Mouse (Mus musculus) lung, postnatal 36 days (tissue): ENCODE results near the gene Wee2.

Experiments
- DNase-seq: peaks from one replicate; pipeline ENCODE4 v3.0.0; 2022; ENCODE audit warnings: mixed read lengths

Gene Wee2

GRCm38 (mm10) chr6:40438936-40439335, at the start of gene Wee2:
Gene Wee2, plus strand, starts transcription at chr6:40439088.
- no peak for DNase-seq

DNA sequence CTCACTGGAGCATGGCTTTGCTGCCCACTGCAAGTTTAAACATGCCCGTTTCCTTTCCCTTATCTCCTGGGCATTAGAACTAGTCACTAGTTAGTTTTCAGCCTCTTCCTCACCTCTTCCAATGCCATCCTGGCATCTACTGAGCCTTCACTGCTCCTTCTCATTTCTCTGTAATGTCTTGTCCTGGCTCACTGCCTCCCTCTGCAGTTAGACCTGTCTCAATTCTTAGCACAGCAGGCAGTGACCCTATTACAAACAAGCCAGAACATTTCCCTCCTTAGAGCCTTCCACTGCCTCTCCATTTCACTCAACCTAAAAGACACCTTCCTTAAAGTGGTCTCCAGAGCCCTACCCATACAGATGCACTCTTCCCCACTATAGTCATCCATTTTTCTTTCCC, 47.9 kb upstream of the Wee2 start:
- DNase-seq: no peak

GRCm38 (mm10) chr6:40393213-40393612, 45.7 kb upstream of the Wee2 start:
- DNase-seq: peak; percentile 88

- no peak for DNase-seq
Observed at GRCm38 (mm10) chr6:40402031-40402430, 36.9 kb upstream of the Wee2 start.

- DNase-seq: no peak
Observed at GRCm38 (mm10) chr6:40403640-40404285, 35.1 kb upstream of the Wee2 start.

- no peak for DNase-seq
Observed at GRCm38 (mm10) chr6:40411085-40411484, 27.8 kb upstream of the Wee2 start.

GRCm38 (mm10) chr6:40413046-40413445, 25.8 kb upstream of the Wee2 start:
- DNase-seq: no peak

GRCm38 (mm10) chr6:40413565-40413964, 25.3 kb upstream of the Wee2 start:
- DNase-seq: no peak

- DNase-seq: no peak
Observed at GRCm38 (mm10) chr6:40415799-40416198, 23.1 kb upstream of the Wee2 start.

DNA sequence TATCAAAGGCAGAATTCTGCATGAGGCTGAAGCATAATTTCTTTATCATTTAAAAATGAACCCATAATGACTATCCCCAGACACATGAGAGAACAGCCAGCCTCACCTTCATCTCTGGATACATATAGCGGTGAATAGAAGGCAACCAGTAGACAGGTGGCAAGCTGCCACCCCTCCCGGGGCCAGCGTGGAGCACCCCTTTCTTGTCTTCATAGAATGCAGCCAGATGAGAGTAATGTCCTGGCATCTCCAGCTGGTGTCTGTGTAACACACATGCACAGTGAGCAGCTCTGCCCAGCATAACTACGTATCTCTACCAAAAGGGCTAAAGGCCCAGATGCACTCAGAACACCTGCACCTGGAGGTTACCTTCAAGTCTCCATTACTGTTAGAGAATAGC, 20.5 kb upstream of the Wee2 start:
- no peak for DNase-seq

GRCm38 (mm10) chr6:40421099-40421498, 17.8 kb upstream of the Wee2 start:
- DNase-seq: no peak

GRCm38 (mm10) chr6:40423013-40423412, 15.9 kb upstream of the Wee2 start:
- DNase-seq: no peak

GRCm38 (mm10) chr6:40423774-40424173, 15.1 kb upstream of the Wee2 start:
- peak; percentile 87 for DNase-seq

- no peak for DNase-seq
Observed at GRCm38 (mm10) chr6:40427441-40427840, 11.4 kb upstream of the Wee2 start.

- DNase-seq: no peak
Observed at GRCm38 (mm10) chr6:40428696-40429095, 10.2 kb upstream of the Wee2 start.

DNA sequence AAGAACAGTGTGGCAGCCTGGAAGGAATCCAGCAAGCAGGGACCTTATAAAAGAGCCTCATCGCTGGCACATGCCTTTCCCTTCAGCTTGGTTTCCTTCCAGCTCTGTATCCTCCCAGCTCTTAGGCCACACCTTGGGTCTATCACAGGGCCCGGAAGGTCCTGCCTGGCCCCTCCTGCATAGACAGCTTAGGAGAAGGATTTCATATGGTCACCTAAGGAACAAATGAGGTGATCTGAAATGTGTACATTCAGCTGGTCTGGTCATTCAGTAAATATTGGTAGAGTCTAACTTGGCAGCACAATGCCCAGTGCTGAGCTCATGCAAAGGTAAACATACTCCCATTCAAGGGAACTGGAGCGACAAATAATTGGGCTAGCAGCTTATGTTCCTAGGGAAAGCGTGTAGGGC, 9.4 kb upstream of the Wee2 start:
- peak; percentile 59 for DNase-seq

GRCm38 (mm10) chr6:40430251-40430650, 8.6 kb upstream of the Wee2 start:
- DNase-seq: peak; percentile 60

GRCm38 (mm10) chr6:40430878-40431277, 8.0 kb upstream of the Wee2 start:
- no peak for DNase-seq

- DNase-seq: peak; percentile 48
Observed at GRCm38 (mm10) chr6:40431356-40431755, 7.5 kb upstream of the Wee2 start.

DNA sequence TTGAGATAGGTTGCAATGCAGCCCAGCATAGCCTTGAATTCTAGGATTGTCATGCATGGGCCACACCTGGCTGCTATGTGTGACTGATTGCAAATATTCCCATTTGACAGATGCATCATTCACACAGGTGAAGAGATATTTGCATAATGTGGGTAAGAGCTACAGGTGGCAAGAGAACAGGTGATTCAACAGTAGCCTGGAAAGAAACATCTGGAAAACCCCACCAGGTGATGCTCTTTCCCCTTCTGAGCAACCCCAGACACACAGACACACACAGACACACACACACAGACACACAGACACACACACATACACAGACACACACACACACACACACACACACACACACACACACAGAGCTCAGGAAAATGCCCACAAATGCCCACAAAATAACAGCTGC, 7.1 kb upstream of the Wee2 start:
- DNase-seq: no peak

DNA sequence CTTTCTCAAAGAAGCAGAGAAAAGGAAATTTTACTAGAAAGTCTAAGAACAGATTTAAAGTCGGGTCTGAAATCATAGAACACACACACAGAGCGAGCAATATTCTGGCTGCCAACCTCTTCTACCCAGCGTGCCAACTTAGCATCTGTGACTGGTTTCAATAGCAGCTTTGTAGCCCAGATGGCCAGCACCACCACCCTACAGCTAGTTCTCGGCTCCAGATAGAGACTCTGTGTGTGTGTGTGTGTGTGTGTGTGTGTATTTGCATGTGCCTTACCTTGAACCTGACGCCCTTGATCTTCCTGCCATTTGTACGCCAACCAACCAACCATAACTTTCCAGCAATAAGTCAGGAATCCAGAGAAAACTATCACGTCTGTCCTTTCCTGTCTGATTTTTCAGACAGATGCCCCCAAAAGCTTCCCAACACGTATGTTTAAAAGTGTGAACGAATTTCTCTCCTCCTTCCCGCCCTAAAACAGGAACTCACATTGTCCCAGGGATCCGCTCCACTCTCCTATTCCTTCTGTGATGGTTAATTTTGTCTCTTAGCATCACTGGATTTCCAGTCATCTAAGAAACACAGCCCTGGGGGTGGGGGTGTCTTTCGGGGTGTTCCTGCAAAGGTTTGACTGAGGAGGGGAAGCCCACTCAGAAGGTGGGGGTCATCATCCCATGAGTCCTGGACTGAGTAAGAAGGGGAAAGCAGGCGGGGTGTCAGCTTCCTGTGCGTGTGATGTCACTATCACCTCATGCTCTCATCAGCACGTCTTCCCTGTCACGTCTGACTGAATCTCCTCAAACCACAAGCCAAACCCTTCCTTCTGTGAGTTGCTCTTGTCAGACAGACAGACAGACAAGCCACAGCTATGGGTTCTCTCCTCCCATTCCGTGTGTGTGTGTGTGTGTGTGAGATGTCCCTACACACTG, 6.3 kb upstream of the Wee2 start:
- DNase-seq: no peak

DNA sequence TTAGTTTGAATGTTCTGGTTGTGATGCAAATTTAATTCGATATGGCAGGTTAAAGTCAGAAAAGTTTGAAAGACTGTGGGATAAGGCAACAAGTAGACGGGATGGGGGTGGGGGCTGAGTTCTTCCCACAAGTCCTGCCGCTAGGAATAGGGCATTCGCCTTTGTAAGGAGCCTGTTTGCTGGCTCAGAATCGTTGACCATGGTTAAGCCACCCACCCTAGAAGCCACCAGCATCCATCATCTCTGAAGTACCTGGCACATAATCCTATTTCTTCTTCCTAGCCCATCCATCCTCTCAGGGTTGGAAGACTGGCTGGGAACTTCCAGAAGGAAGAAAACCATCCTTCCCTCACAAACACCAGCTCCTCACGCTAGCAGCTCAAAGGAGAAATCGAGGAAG, 4.2 kb upstream of the Wee2 start:
- no peak for DNase-seq

DNA sequence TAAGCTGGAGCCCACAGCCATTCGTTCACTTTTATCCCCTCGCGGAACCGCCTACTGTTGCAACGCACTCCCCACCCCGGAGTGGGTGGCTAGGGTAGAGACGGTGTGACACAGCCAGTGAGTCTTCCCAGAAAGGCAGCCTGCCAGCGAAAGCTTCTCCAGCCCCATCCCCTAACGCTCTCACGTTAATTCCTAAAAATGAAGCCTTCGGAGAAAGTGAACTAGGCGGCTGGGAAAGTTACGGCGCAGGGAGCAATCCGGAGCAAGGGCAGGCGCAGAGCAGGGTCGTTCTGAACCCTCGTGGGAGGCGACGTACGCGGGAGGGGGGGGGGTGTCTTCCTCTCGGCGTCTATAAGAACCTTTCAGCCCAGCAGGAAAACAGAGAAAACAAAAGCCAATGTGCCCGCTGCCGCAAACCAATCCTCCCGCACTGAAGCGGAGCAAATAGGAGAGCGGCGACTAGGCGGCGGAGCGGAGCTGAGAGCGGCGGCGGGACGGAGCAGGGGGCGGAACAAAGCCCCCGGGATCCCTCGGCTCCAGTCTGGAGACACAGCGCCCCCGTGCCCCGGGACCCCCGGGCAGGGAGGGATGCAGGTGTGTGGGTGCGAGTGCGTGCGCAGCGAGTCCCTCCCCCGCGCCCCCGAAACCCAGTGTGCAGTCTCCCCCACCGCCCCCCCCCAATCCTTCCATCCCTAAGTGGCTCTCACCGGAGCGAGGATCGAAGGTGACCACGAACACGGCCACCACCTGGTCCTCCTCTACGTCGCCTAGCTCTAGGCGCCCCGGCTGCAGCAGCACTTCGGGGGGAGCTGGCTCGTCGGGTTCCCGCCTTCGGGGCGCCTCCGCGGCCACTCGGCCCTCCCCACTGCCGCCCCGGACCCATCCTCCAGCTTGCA, 3.5 kb upstream of the Wee2 start:
- DNase-seq: peak; percentile 37
